Mouse (Mus musculus): ENCODE results near the gene Daam1. TPM values are rescaled to one million over a fixed set of nuclear protein-coding genes. Genes with fewer than 3 reads are reported as not detected.

Gene Daam1
- polyA plus RNA-seq, 2 experiments = 10.7 to 11.8 TPM

DNA sequence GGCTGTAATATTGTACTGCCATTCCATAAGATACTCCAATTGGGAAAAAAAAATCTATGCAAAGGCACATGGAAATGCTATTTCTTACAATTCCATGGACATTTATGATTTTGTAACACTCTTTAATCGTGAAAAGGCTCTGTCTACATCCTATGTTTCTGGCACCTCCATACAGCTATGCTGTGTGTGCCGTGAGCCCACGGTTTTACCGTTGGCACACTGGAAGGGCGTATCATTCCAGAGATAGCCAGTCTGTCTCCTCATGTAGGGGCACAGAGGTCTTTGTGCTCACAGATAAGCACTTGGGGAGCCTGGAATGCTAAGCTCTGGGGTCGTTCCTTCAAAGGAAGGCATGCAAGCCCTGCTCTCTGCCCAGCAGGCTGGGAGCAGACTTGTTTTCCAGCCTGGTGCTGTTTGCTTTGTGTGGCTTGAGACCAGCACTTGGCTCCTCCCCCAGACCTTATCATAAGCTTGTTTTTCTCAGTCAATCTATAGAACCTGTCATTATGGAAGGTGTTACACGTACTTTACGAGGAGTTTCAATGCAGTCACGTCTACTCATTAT lies 205.3 kb downstream of the Daam1 start:
- Histone ChIP-seq H3K27me3 (ENCODE audit: control insufficient read depth, insufficient read depth, low read length) (no peaks in the 10 kb centered on the region), H3K36me3 (ENCODE audit: control insufficient read depth, insufficient read depth, low read length) (no peaks in the 10 kb centered on the region), H3K9ac (ENCODE audit: low read depth, low read length, severe bottlenecking) (no peak overlapping the region), H3K9me3 (ENCODE audit: control insufficient read depth, low read length) (peaks cover 4% of the 10 kb centered on the region; the same call in 1 of the 2 replicates), H3K4me3 (replicated peaks; ENCODE audit: low read length) (no peak overlapping the region), H3K27ac (replicated peaks; ENCODE audit: low read depth, low read length) (no peak overlapping the region), H3K4me1 (ENCODE audit: control insufficient read depth, insufficient read depth, low read length) (no peaks in the 10 kb centered on the region), H3K4me2 (replicated peaks; ENCODE audit: low read depth, low read length, severe bottlenecking) (no peak overlapping the region)
- DNase-seq (ENCODE audit: low spot score) (no peak), ATAC-seq (ENCODE audit: low FRiP score, low read depth) (no peak)
- whole genome bisulfite sequencing = 67% methylated on average over 9 of the region's 9 CpGs
- TF ChIP-seq POLR2A (IDR thresholded peaks at IDR 0.05; ENCODE audit: borderline replicate concordance, extremely low read depth, insufficient read depth, insufficient read length) = no peak

- ATAC-seq (ENCODE audit: low FRiP score, low read depth) (no peak), DNase-seq (ENCODE audit: low spot score) (no peak)
- no peak overlapping the region for H3K27ac ChIP-seq (replicated peaks; ENCODE audit: low read depth, low read length)
- H3K4me1 ChIP-seq (ENCODE audit: control insufficient read depth, insufficient read depth, low read length) = no peaks in the 10 kb centered on the region
- WGBS = 62% methylated on average over 6 of the region's 6 CpGs
- no peak overlapping the region for H3K9ac ChIP-seq (ENCODE audit: low read depth, low read length, severe bottlenecking)
- TF ChIP-seq POLR2A (IDR thresholded peaks at IDR 0.05; ENCODE audit: borderline replicate concordance, extremely low read depth, insufficient read depth, insufficient read length) = no peak
- peaks cover 4% of the 10 kb centered on the region; the same call in 1 of the 2 replicates for H3K9me3 ChIP-seq (ENCODE audit: control insufficient read depth, low read length)
- H3K36me3 ChIP-seq (ENCODE audit: control insufficient read depth, insufficient read depth, low read length) = no peaks in the 10 kb centered on the region
- no peak overlapping the region for H3K4me3 ChIP-seq (replicated peaks; ENCODE audit: low read length)
- no peaks in the 10 kb centered on the region for H3K27me3 ChIP-seq (ENCODE audit: control insufficient read depth, insufficient read depth, low read length)
- no peak overlapping the region for H3K4me2 ChIP-seq (replicated peaks; ENCODE audit: low read depth, low read length, severe bottlenecking)
Observed at GRCm38 (mm10) chr12:72037049-72037448, 206.2 kb downstream of the Daam1 start.

- ATAC-seq (ENCODE audit: low FRiP score, low read depth) (no peak), DNase-seq (ENCODE audit: low spot score) (no peak)
- Histone ChIP-seq H3K9me3 (ENCODE audit: control insufficient read depth, low read length) (peaks cover 4% of the 10 kb centered on the region; the same call in 1 of the 2 replicates), H3K27ac (replicated peaks; ENCODE audit: low read depth, low read length) (no peak overlapping the region), H3K36me3 (ENCODE audit: control insufficient read depth, insufficient read depth, low read length) (no peaks in the 10 kb centered on the region), H3K9ac (ENCODE audit: low read depth, low read length, severe bottlenecking) (no peak overlapping the region), H3K4me1 (ENCODE audit: control insufficient read depth, insufficient read depth, low read length) (no peaks in the 10 kb centered on the region), H3K27me3 (ENCODE audit: control insufficient read depth, insufficient read depth, low read length) (no peaks in the 10 kb centered on the region), H3K4me2 (replicated peaks; ENCODE audit: low read depth, low read length, severe bottlenecking) (no peak overlapping the region), H3K4me3 (replicated peaks; ENCODE audit: low read length) (no peak overlapping the region)
- WGBS = 81% methylated on average over 2 of the region's 2 CpGs
- TF ChIP-seq POLR2A (IDR thresholded peaks at IDR 0.05; ENCODE audit: borderline replicate concordance, extremely low read depth, insufficient read depth, insufficient read length) = no peak
Observed at GRCm38 (mm10) chr12:72038866-72039265, 208.0 kb downstream of the Daam1 start.

GRCm38 (mm10) chr12:72039501-72039900 lies 208.6 kb downstream of the Daam1 start:
- no peak for DNase-seq (ENCODE audit: low spot score)
- no peak for ATAC-seq (ENCODE audit: low FRiP score, low read depth)

DNA sequence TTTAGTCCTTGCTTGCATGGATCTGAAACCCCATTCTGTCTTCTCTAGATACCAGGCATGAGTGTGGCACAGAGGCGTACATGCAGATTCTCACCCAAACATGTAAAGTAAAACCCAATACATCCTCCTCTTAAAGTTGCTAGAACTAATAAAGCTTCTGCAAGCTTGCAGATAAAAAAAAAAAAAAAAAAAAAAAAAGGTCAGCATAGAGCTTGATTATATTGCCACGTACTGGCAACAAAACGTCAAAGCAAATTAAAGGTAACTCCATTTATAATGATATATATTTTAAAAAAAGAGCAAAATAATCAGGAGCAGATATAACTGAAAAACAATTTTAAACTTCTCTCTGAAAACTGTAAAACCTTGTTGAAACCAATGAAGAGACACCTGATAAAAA lies 210.4 kb downstream of the Daam1 start:
- ATAC-seq (ENCODE audit: low FRiP score, low read depth) = no peak
- no peak overlapping the region for H3K4me3 ChIP-seq (replicated peaks; ENCODE audit: low read length)
- H3K4me2 ChIP-seq (replicated peaks; ENCODE audit: low read depth, low read length, severe bottlenecking) = no peak overlapping the region
- peaks cover 4% of the 10 kb centered on the region; the same call in 1 of the 2 replicates for H3K9me3 ChIP-seq (ENCODE audit: control insufficient read depth, low read length)
- no peaks in the 10 kb centered on the region for H3K27me3 ChIP-seq (ENCODE audit: control insufficient read depth, insufficient read depth, low read length)
- no peaks in the 10 kb centered on the region for H3K4me1 ChIP-seq (ENCODE audit: control insufficient read depth, insufficient read depth, low read length)
- no peak overlapping the region for H3K27ac ChIP-seq (replicated peaks; ENCODE audit: low read depth, low read length)
- DNase-seq (ENCODE audit: low spot score) = no peak
- H3K9ac ChIP-seq (ENCODE audit: low read depth, low read length, severe bottlenecking) = no peak overlapping the region
- 89% methylated on average over 3 of the region's 3 CpGs for WGBS
- TF ChIP-seq POLR2A (IDR thresholded peaks at IDR 0.05; ENCODE audit: borderline replicate concordance, extremely low read depth, insufficient read depth, insufficient read length) = no peak
- H3K36me3 ChIP-seq (ENCODE audit: control insufficient read depth, insufficient read depth, low read length) = no peaks in the 10 kb centered on the region

More at GRCm38 (mm10) chr12:72039501-72039900, 208.6 kb downstream of the Daam1 start:
- Histone ChIP-seq H3K9me3 (ENCODE audit: control insufficient read depth, low read length) (peaks cover 4% of the 10 kb centered on the region; the same call in 1 of the 2 replicates), H3K4me2 (replicated peaks; ENCODE audit: low read depth, low read length, severe bottlenecking) (no peak overlapping the region), H3K27ac (replicated peaks; ENCODE audit: low read depth, low read length) (no peak overlapping the region), H3K4me1 (ENCODE audit: control insufficient read depth, insufficient read depth, low read length) (no peaks in the 10 kb centered on the region), H3K9ac (ENCODE audit: low read depth, low read length, severe bottlenecking) (no peak overlapping the region), H3K36me3 (ENCODE audit: control insufficient read depth, insufficient read depth, low read length) (no peaks in the 10 kb centered on the region), H3K27me3 (ENCODE audit: control insufficient read depth, insufficient read depth, low read length) (no peaks in the 10 kb centered on the region), H3K4me3 (replicated peaks; ENCODE audit: low read length) (no peak overlapping the region)
- WGBS = 79% methylated on average over 8 of the region's 8 CpGs
- no peak for TF ChIP-seq POLR2A (IDR thresholded peaks at IDR 0.05; ENCODE audit: borderline replicate concordance, extremely low read depth, insufficient read depth, insufficient read length)

Other genes starting within 250 kb of the Daam1 start
- 4.9 and 6.7 TPM in 2 replicates for gene Gpr135, start 240.0 kb downstream of the Daam1 start, polyA plus RNA-seq (2012; rRNA removed)
- gene Gpr135, start 240.0 kb downstream of the Daam1 start, polyA plus RNA-seq (2014; fragmentation: Nextera tagmentation; extraction: Ambion mirVana) = 0.87 and 1.3 TPM in 2 replicates

All from limb, embryonic 14.5 days (tissue).